Mouse (Mus musculus) stomach, embryonic 16.5 days (tissue): ENCODE data around the gene Oxld1. TPM values are rescaled to one million over a fixed set of nuclear protein-coding genes. Genes with fewer than 3 reads are reported as not detected.

Source experiments
- ATAC-seq: fragments of 200-750 bp; cut with Nextera tagmentation; 2 replicates; pipeline ENCODE4 v1.8.0; 2017; ENCODE audit warnings: moderate number of reproducible peaks, moderate TSS enrichment; ENCODE audit not compliant: insufficient read depth, low FRiP score
- H3K27ac ChIP-seq: fragments of 300-500 bp; sonication (generic); 2 replicates; pipeline ENCODE4 v1.5.1; 2014; ENCODE audit warnings: low read length
- H3K27me3 ChIP-seq: fragments of 300-500 bp; sonication (generic); 2 replicates; pipeline ENCODE4 v1.6.1; 2014; ENCODE audit warnings: low read length, control low read depth, mixed read lengths; ENCODE audit not compliant: control insufficient read depth, insufficient read depth
- H3K36me3 ChIP-seq: fragments of 300-500 bp; sonication (generic); 2 replicates; pipeline ENCODE4 v1.6.1; 2014; ENCODE audit warnings: low read length; ENCODE audit not compliant: control insufficient read depth, insufficient read depth
- H3K4me1 ChIP-seq: fragments of 300-500 bp; sonication (generic); 2 replicates; pipeline ENCODE4 v1.6.1; 2014; ENCODE audit warnings: low read length, control low read depth, mixed read lengths; ENCODE audit not compliant: control insufficient read depth, insufficient read depth
- H3K4me2 ChIP-seq: fragments of 300-500 bp; sonication (generic); 2 replicates; pipeline ENCODE4 v1.6.1; 2014; ENCODE audit warnings: low read depth, low read length, mixed read lengths
- H3K4me3 ChIP-seq: fragments of 300-500 bp; sonication (generic); replicated peaks from 2 replicates; pipeline ENCODE4 v1.5.1; 2014; ENCODE audit warnings: mild to moderate bottlenecking, low read length
- H3K9ac ChIP-seq: fragments of 300-500 bp; sonication (generic); 2 replicates; pipeline ENCODE4 v1.6.1; 2014; ENCODE audit warnings: low read length
- H3K9me3 ChIP-seq: fragments of 300-500 bp; sonication (generic); replicated peaks from 2 replicates; pipeline ENCODE4 v1.6.1; 2016; ENCODE audit warnings: low read length, control low read depth; ENCODE audit not compliant: control insufficient read depth
- WGBS: fragments of 180-500 bp; shearing (Covaris S2); extraction: QIAGEN DNeasy Blood & Tissue Kit; methylation state at CpG from one replicate; pipeline ENCODE4 v1.1.7; 2014; 5-methylcytosine and 5-hydroxymethylcytosine counted together
- polyA plus RNA-seq: library from polyadenylated mRNA; unstranded; fragments of >200 nt; fragmentation: Nextera tagmentation; extraction: Ambion mirVana; gene quantifications from 2 replicates; pipeline ENCODE4 v1.2.1, GENCODE M21; 2015

The Oxld1 gene
- polyA plus RNA-seq, 1 experiment from 2014 or later = 14.0 TPM

- 69% methylated on average over 4 of the region's 4 CpGs for WGBS
- no peak overlapping the region for H3K27ac ChIP-seq
- 0 out of 2 replicates have a peak overlapping the region, but pooled peaks have one; percentile 2 for H3K9ac ChIP-seq
- no peaks in the 10 kb centered on the region for H3K9me3 ChIP-seq
- peaks cover 37% of the 10 kb centered on the region for H3K4me1 ChIP-seq
- H3K4me2 ChIP-seq = no peak overlapping the region
- H3K27me3 ChIP-seq = no peaks in the 10 kb centered on the region
- no peak for ATAC-seq
- H3K4me3 ChIP-seq = no peak overlapping the region
- peaks cover 10% of the 10 kb centered on the region; the same call in 1 of the 2 replicates for H3K36me3 ChIP-seq
Measured at GRCm38 (mm10) chr11:120488516-120488915, 30.6 kb upstream of the Oxld1 start.

- no peak for ATAC-seq
- H3K4me1 ChIP-seq = peaks cover 21% of the 10 kb centered on the region
- H3K9me3 ChIP-seq = no peaks in the 10 kb centered on the region
- peaks cover 20% of the 10 kb centered on the region; the same call in 1 of the 2 replicates for H3K36me3 ChIP-seq
- H3K4me3 ChIP-seq = peak overlapping the region; percentile 82
- 8% methylated on average over 10 of the region's 10 CpGs for WGBS
- peak overlapping the region; percentile 88 for H3K4me2 ChIP-seq
- peak overlapping the region; percentile 93 for H3K9ac ChIP-seq
- H3K27ac ChIP-seq = no peak overlapping the region; the same call in 1 of the 2 replicates
- no peaks in the 10 kb centered on the region for H3K27me3 ChIP-seq
Measured at GRCm38 (mm10) chr11:120485251-120485650, 27.4 kb upstream of the Oxld1 start.

- Histone ChIP-seq H3K27me3 (no peaks in the 10 kb centered on the region), H3K4me1 (peaks cover 16% of the 10 kb centered on the region), H3K36me3 (peaks cover 26% of the 10 kb centered on the region), H3K9ac (peak within 1 kb of the TSS; percentile 93), H3K4me3 (peak within 1 kb of the TSS; percentile 82), H3K27ac (peak within 1 kb of the TSS; percentile 77), H3K9me3 (no peaks in the 10 kb centered on the region), H3K4me2 (peak within 1 kb of the TSS; percentile 88)
- WGBS = under 1% methylated on average over 60 of the region's 60 CpGs
- ATAC-seq = peak; percentile 95
Measured at GRCm38 (mm10) chr11:120484265-120484981, 26.6 kb upstream of the Oxld1 start, which contains the start of gene Mrpl12. Gene Mrpl12, plus strand, starts transcription at chr11:120484613.

GRCm38 (mm10) chr11:120483448-120483934, 25.6 kb upstream of the Oxld1 start:
- no peak for ATAC-seq
- Histone ChIP-seq H3K27ac (peak overlapping the region; percentile 77; the same call in 1 of the 2 replicates), H3K36me3 (peaks cover 33% of the 10 kb centered on the region), H3K4me2 (peak overlapping the region; percentile 57), H3K9me3 (no peaks in the 10 kb centered on the region), H3K9ac (peak overlapping the region; percentile 93), H3K27me3 (no peaks in the 10 kb centered on the region), H3K4me3 (peak overlapping the region; percentile 82), H3K4me1 (peaks cover 15% of the 10 kb centered on the region; the same call in 1 of the 2 replicates)
- WGBS = 82% methylated on average over 7 of the region's 7 CpGs

- no peaks in the 10 kb centered on the region for H3K9me3 ChIP-seq
- no peak overlapping the region for H3K4me2 ChIP-seq
- peaks cover 17% of the 10 kb centered on the region for H3K36me3 ChIP-seq
- no peak overlapping the region for H3K27ac ChIP-seq
- 93% methylated on average over 6 of the region's 6 CpGs for WGBS
- H3K27me3 ChIP-seq = no peaks in the 10 kb centered on the region
- H3K4me1 ChIP-seq = peaks cover 8% of the 10 kb centered on the region
- no peak overlapping the region for H3K9ac ChIP-seq
- H3K4me3 ChIP-seq = no peak overlapping the region
- no peak for ATAC-seq
Measured at GRCm38 (mm10) chr11:120472052-120472451, 14.2 kb upstream of the Oxld1 start.

- 2% methylated on average over 33 of the region's 33 CpGs for WGBS
- Histone ChIP-seq H3K36me3 (peaks cover 7% of the 10 kb centered on the region; the same call in 1 of the 2 replicates), H3K27me3 (no peaks in the 10 kb centered on the region), H3K27ac (no peak overlapping the region), H3K4me3 (peak overlapping the region; percentile 96), H3K4me2 (peak overlapping the region; percentile 90), H3K4me1 (peaks cover 13% of the 10 kb centered on the region), H3K9me3 (no peaks in the 10 kb centered on the region), H3K9ac (peak overlapping the region; percentile 90)
- ATAC-seq = no peak; the same call in 1 of the 2 replicates
Measured at GRCm38 (mm10) chr11:120467736-120468092, 9.8 kb upstream of the Oxld1 start.

GRCm38 (mm10) chr11:120467051-120467735, 9.3 kb upstream of the Oxld1 start, which contains the start of gene Arl16:
Gene Arl16, minus strand, starts transcription at chr11:120467607.
- WGBS = under 1% methylated on average over 53 of the region's 54 CpGs
- H3K27me3 ChIP-seq = no peaks in the 10 kb centered on the region
- peaks cover 13% of the 10 kb centered on the region for H3K4me1 ChIP-seq
- peak within 1 kb of the TSS; percentile 91 for H3K9ac ChIP-seq
- peak; percentile 100 for ATAC-seq
- H3K4me3 ChIP-seq = peak within 1 kb of the TSS; percentile 96
- H3K27ac ChIP-seq = peak within 1 kb of the TSS; percentile 47; the same call in 1 of the 2 replicates
- H3K36me3 ChIP-seq = peaks cover 9% of the 10 kb centered on the region
- H3K4me2 ChIP-seq = peak within 1 kb of the TSS; percentile 96
- H3K9me3 ChIP-seq = no peaks in the 10 kb centered on the region

GRCm38 (mm10) chr11:120465521-120465920, 7.7 kb upstream of the Oxld1 start:
- Histone ChIP-seq H3K36me3 (peaks cover 4% of the 10 kb centered on the region; the same call in 1 of the 2 replicates), H3K27ac (no peak overlapping the region), H3K9me3 (no peaks in the 10 kb centered on the region), H3K9ac (no peak overlapping the region), H3K4me3 (no peak overlapping the region), H3K27me3 (no peaks in the 10 kb centered on the region), H3K4me1 (peaks cover 13% of the 10 kb centered on the region), H3K4me2 (no peak overlapping the region)
- ATAC-seq = no peak
- 93% methylated on average over 4 of the region's 4 CpGs for WGBS

- peaks cover 13% of the 10 kb centered on the region for H3K4me1 ChIP-seq
- no peak for ATAC-seq
- H3K4me2 ChIP-seq = no peak overlapping the region
- H3K36me3 ChIP-seq = peaks cover 4% of the 10 kb centered on the region; the same call in 1 of the 2 replicates
- H3K9ac ChIP-seq = no peak overlapping the region
- 89% methylated on average over 5 of the region's 5 CpGs for WGBS
- no peaks in the 10 kb centered on the region for H3K27me3 ChIP-seq
- H3K9me3 ChIP-seq = no peaks in the 10 kb centered on the region
- H3K4me3 ChIP-seq = no peak overlapping the region
- H3K27ac ChIP-seq = no peak overlapping the region
Measured at GRCm38 (mm10) chr11:120464365-120464764, 6.5 kb upstream of the Oxld1 start.
